Mouse (Mus musculus) myocyte (in vitro differentiated cells): ENCODE data around the gene Wbp11. TPM values are rescaled to one million over a fixed set of nuclear protein-coding genes. Genes with fewer than 3 reads are reported as not detected.

Experiments used
- H3K27me3 ChIP-seq: one replicate; pipeline ENCODE4 v1.6.1; 2011; ENCODE audit not compliant: control insufficient read depth, insufficient read depth, insufficient read length
- H3K36me3 ChIP-seq: one replicate; pipeline ENCODE4 v1.6.1; 2011; ENCODE audit not compliant: control insufficient read depth, insufficient read depth
- H3K4me2 ChIP-seq: one replicate; pipeline ENCODE4 v1.6.1; 2011; ENCODE audit warnings: low read depth, control low read depth
- H3K4me3 ChIP-seq: one replicate; pipeline ENCODE4 v1.5.1; 2011; ENCODE audit warnings: mild to moderate bottlenecking, control low read depth, moderate library complexity
- H3K79me2 ChIP-seq: one replicate; pipeline ENCODE4 v1.6.1; 2011; ENCODE audit not compliant: control insufficient read depth, insufficient read depth
- H3ac ChIP-seq: one replicate; pipeline ENCODE4 v1.6.1; 2011; ENCODE audit not compliant: control insufficient read depth, insufficient read length
- CEBPB ChIP-seq: IDR thresholded peaks from 2 replicates; pipeline ENCODE4 v1.6.1; 2011; ENCODE audit warnings: mild to moderate bottlenecking, moderate library complexity; ENCODE audit not compliant: poor library complexity, insufficient read depth, severe bottlenecking
- E2F4 ChIP-seq: IDR thresholded peaks from one replicate; pipeline ENCODE4 v1.6.1; 2011; ENCODE audit warnings: mild to moderate bottlenecking, control low read depth, moderate library complexity; ENCODE audit not compliant: insufficient read depth
- MAX ChIP-seq: IDR thresholded peaks from one replicate; pipeline ENCODE4 v1.6.1; 2011; ENCODE audit warnings: low read depth, mild to moderate bottlenecking, control low read depth
- MYOD1 ChIP-seq, 3 experiments: IDR thresholded peaks; one replicate each; pipeline ENCODE4 v1.6.1; 2011; ENCODE audit warnings: control low read depth in 2 of 3, low read depth in 2 of 3, mild to moderate bottlenecking in 2 of 3, moderate library complexity in 1 of 3; ENCODE audit not compliant: insufficient read length in 2 of 3, control insufficient read depth in 1 of 3
- MYOG ChIP-seq, 3 experiments: IDR thresholded peaks; one replicate each; pipeline ENCODE4 v1.6.1; 2011; ENCODE audit warnings: control low read depth in 2 of 3, low read depth in 2 of 3, mild to moderate bottlenecking in 2 of 3; ENCODE audit not compliant: insufficient read length in 2 of 3, control insufficient read depth in 1 of 3, insufficient read depth in 1 of 3
- POLR2A ChIP-seq: IDR thresholded peaks from one replicate; pipeline ENCODE4 v1.6.1; 2011; ENCODE audit warnings: low read depth, mild to moderate bottlenecking, control low read depth, moderate library complexity; ENCODE audit not compliant: insufficient read length
- POLR2AphosphoS2 ChIP-seq: IDR thresholded peaks from one replicate; pipeline ENCODE4 v1.6.1; 2011; ENCODE audit warnings: low read depth, control low read depth; ENCODE audit not compliant: insufficient read length
- REST ChIP-seq: IDR thresholded peaks from one replicate; pipeline ENCODE4 v1.6.1; 2011; ENCODE audit warnings: mild to moderate bottlenecking, control low read depth, moderate library complexity; ENCODE audit not compliant: insufficient read depth, insufficient read length
- SRF ChIP-seq: IDR thresholded peaks from one replicate; pipeline ENCODE4 v1.6.1; 2011; ENCODE audit warnings: low read depth; ENCODE audit not compliant: control insufficient read depth, insufficient read length
- TCF12 ChIP-seq: IDR thresholded peaks from one replicate; pipeline ENCODE4 v1.6.1; 2011; ENCODE audit warnings: mild to moderate bottlenecking, control low read depth; ENCODE audit not compliant: poor library complexity, insufficient read depth, severe bottlenecking
- TCF3 ChIP-seq: IDR thresholded peaks from one replicate; pipeline ENCODE4 v1.6.1; 2011; ENCODE audit warnings: low read depth, control low read depth; ENCODE audit not compliant: insufficient read length
- USF1 ChIP-seq: IDR thresholded peaks from one replicate; pipeline ENCODE4 v1.6.1; 2011; ENCODE audit warnings: low read depth, mild to moderate bottlenecking, control low read depth, moderate library complexity
- polyA plus RNA-seq: library from polyadenylated mRNA; unstranded; fragments of >200 nt; fragmentation: generic; extraction: Trizol; gene quantifications from one replicate; pipeline ENCODE4 v1.2.1, GENCODE M21; 2012; ENCODE audit warnings: missing spikeins

Wbp11 gene
- polyA plus RNA-seq, 1 experiment: 44.6 TPM

GRCm38 (mm10) chr6:136813117-136813516, 14.9 kb downstream of the Wbp11 start:
- Histone ChIP-seq H3ac (no peak overlapping the region), H3K4me3 (no peak overlapping the region), H3K36me3 (peaks cover 23% of the 10 kb centered on the region), H3K27me3 (no peaks in the 10 kb centered on the region), H3K79me2 (peaks cover 18% of the 10 kb centered on the region), H3K4me2 (no peak overlapping the region)
- no peak for TF ChIP-seq POLR2AphosphoS2
- no peak for TF ChIP-seq CEBPB
- TF ChIP-seq MYOG (IDR thresholded peaks at IDR 0.05; ENCODE audit: control insufficient read depth in 1 of 3, insufficient read depth in 1 of 3, insufficient read length in 2 of 3, low read depth in 2 of 3): no peak
- no peak for TF ChIP-seq MAX
- TF ChIP-seq TCF3: no peak
- TF ChIP-seq POLR2A: no peak
- no peak for TF ChIP-seq REST
- no peak for TF ChIP-seq TCF12
- no peak for TF ChIP-seq MYOD1 (IDR thresholded peaks at IDR 0.05; ENCODE audit: control insufficient read depth in 1 of 3, insufficient read length in 2 of 3, low read depth in 2 of 3)
- no peak for TF ChIP-seq SRF

DNA sequence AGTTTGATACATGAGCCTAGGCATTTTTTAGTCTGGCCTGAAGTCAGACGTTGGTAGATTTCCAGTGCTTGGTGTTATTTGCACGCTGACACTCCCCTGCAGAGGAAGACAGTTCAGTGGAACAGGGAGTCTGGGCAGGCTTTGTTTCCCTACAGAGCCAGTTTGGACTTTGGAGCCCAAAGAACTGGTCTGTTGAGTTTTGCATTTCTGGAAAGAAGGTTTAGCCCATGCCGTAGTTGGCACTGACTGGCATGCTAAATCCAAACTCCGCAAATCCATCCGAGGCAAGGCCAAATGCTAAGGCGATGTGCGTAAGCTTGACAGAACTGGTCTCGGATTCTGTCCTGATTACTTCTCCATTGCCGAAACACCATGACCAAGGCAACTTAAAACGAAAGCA, 16.8 kb downstream of the Wbp11 start:
- H3ac ChIP-seq: no peak overlapping the region
- no peak overlapping the region for H3K4me2 ChIP-seq
- H3K36me3 ChIP-seq: peaks cover 17% of the 10 kb centered on the region
- TF ChIP-seq POLR2A (no peak), POLR2AphosphoS2 (peak; percentile 30)
- H3K4me3 ChIP-seq: no peak overlapping the region
- H3K27me3 ChIP-seq: no peaks in the 10 kb centered on the region
- H3K79me2 ChIP-seq: peaks cover 18% of the 10 kb centered on the region

DNA sequence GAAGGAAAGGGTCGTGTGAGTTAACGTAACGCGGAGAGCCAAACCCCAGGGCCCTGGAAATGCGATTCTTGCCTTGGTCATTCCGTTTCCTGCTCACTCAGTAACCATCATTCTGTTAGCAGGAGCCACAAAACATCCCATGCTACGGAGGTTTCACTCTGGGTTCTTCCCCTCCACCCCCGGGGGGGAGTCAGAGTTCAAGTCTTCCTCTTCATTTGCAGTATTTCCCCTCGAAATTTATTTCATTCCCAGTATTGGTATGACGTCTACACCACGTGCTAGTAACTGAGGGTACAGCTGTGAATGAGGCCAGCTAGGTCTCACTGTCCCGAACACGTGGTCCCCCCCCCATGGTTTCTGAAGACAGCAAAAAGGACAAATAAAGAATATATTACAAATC, 18.4 kb downstream of the Wbp11 start:
- Histone ChIP-seq H3K4me2 (peak overlapping the region; percentile 82), H3ac (no peak overlapping the region), H3K27me3 (no peaks in the 10 kb centered on the region), H3K36me3 (peaks cover 16% of the 10 kb centered on the region), H3K4me3 (peak overlapping the region; percentile 72), H3K79me2 (peaks cover 18% of the 10 kb centered on the region)
- no peak for TF ChIP-seq MYOG (IDR thresholded peaks at IDR 0.05; ENCODE audit: control insufficient read depth in 1 of 3, insufficient read depth in 1 of 3, insufficient read length in 2 of 3, low read depth in 2 of 3)
- no peak for TF ChIP-seq USF1
- no peak for TF ChIP-seq E2F4
- no peak for TF ChIP-seq TCF12
- no peak for TF ChIP-seq CEBPB
- no peak for TF ChIP-seq TCF3
- no peak for TF ChIP-seq MYOD1 (IDR thresholded peaks at IDR 0.05; ENCODE audit: control insufficient read depth in 1 of 3, insufficient read length in 2 of 3, low read depth in 2 of 3)
- no peak for TF ChIP-seq SRF
- TF ChIP-seq POLR2AphosphoS2: no peak
- TF ChIP-seq MAX: no peak
- TF ChIP-seq POLR2A: no peak
- no peak for TF ChIP-seq REST

GRCm38 (mm10) chr6:136809077-136809476, 19.0 kb downstream of the Wbp11 start:
- peak overlapping the region; percentile 82 for H3K4me2 ChIP-seq
- peaks cover 18% of the 10 kb centered on the region for H3K79me2 ChIP-seq
- H3K4me3 ChIP-seq: peak overlapping the region; percentile 72
- H3ac ChIP-seq: peak overlapping the region; percentile 53
- TF ChIP-seq POLR2AphosphoS2 (no peak), TCF12 (no peak), CEBPB (peak; percentile 100), MYOD1 (IDR thresholded peaks at IDR 0.05; ENCODE audit: control insufficient read depth in 1 of 3, insufficient read length in 2 of 3, low read depth in 2 of 3) (no peak), POLR2A (no peak)
- no peaks in the 10 kb centered on the region for H3K27me3 ChIP-seq
- H3K36me3 ChIP-seq: peaks cover 10% of the 10 kb centered on the region

DNA sequence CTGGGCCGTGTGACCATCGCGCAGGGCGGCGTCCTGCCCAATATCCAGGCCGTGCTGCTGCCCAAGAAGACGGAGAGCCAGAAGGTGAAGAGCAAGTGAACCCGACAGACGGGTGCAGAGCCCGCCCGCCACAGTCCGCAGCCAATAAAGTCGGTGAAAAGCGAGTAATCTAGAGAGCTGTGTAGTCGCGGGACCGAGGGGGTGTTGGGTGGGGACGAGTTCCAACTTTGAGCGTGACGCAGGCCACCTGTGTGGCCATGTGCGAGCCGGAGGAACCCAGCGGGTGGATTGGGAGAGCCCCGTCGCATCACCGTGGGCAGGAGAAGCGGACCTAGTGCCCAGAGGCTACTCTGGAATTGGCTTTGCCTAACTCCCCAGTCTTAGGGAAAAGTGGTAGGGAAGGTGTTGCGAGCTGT, 19.4 kb downstream of the Wbp11 start:
- peaks cover 18% of the 10 kb centered on the region for H3K79me2 ChIP-seq
- H3K27me3 ChIP-seq: no peaks in the 10 kb centered on the region
- H3K4me2 ChIP-seq: peak overlapping the region; percentile 82
- no peak for TF ChIP-seq POLR2AphosphoS2
- H3K36me3 ChIP-seq: peaks cover 6% of the 10 kb centered on the region
- H3ac ChIP-seq: peak overlapping the region; percentile 53
- H3K4me3 ChIP-seq: peak overlapping the region; percentile 72

DNA sequence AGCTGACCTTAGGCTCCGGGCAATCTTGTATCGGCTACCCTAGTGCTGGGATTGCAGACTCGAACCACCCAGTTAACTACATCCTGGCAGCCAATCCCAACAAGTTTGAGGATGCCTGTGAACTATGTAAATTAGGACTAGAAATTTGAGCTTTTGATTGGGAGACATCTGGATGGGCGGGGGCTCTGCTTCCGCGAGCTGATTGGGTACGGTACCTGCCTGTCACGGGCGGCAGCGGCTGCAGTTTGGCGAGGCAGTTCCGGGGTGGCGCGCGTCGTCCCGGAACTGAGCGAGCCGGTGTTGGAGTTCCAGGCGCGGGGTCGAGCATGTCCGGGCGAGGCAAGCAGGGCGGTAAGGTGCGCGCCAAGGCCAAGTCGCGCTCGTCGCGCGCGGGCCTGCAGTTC, 20.0 kb downstream of the Wbp11 start, which contains the start of gene H2afj:
Gene H2afj (plus strand): TSS at position 231 of the 404 bp plus-strand sequence.
- H3K79me2 ChIP-seq: peaks cover 18% of the 10 kb centered on the region
- H3K27me3 ChIP-seq: no peaks in the 10 kb centered on the region
- no peaks in the 10 kb centered on the region for H3K36me3 ChIP-seq
- peak within 1 kb of the TSS; percentile 53 for H3ac ChIP-seq
- peak within 1 kb of the TSS; percentile 82 for H3K4me2 ChIP-seq
- peak within 1 kb of the TSS; percentile 72 for H3K4me3 ChIP-seq
- TF ChIP-seq MYOG (IDR thresholded peaks at IDR 0.05; ENCODE audit: control insufficient read depth in 1 of 3, insufficient read depth in 1 of 3, insufficient read length in 2 of 3, low read depth in 2 of 3): no peak
- TF ChIP-seq USF1: no peak
- no peak for TF ChIP-seq MYOD1 (IDR thresholded peaks at IDR 0.05; ENCODE audit: control insufficient read depth in 1 of 3, insufficient read length in 2 of 3, low read depth in 2 of 3)
- peak; percentile 58 for TF ChIP-seq POLR2AphosphoS2
- no peak for TF ChIP-seq TCF3
- TF ChIP-seq E2F4: no peak
- TF ChIP-seq SRF: peak; percentile 75
- TF ChIP-seq TCF12: no peak
- TF ChIP-seq POLR2A: peak; percentile 59
- TF ChIP-seq CEBPB: no peak
- no peak for TF ChIP-seq MAX
- TF ChIP-seq REST: no peak
